Mouse (Mus musculus): ENCODE results near the gene Tsc1.

The Tsc1 gene

GRCm38 (mm10) chr2:28643081-28643480 is 2.1 kb downstream of the Tsc1 start:
- no peak for DNase-seq (ENCODE audit: low spot score in 2 of 2)

- DNase-seq (ENCODE audit: low spot score in 2 of 2) = no peak
Measured at GRCm38 (mm10) chr2:28650526-28650925, 9.5 kb downstream of the Tsc1 start.

GRCm38 (mm10) chr2:28653351-28653750 is 12.3 kb downstream of the Tsc1 start:
- no peak for DNase-seq (ENCODE audit: low spot score in 2 of 2)

- peak in 1 of 2 experiments; percentile 32 for DNase-seq (ENCODE audit: low spot score in 2 of 2)
Measured at GRCm38 (mm10) chr2:28654295-28654694, 13.3 kb downstream of the Tsc1 start.

- no peak for DNase-seq (ENCODE audit: low spot score in 2 of 2)
Measured at GRCm38 (mm10) chr2:28656216-28656615, 15.2 kb downstream of the Tsc1 start.

- no peak for DNase-seq (ENCODE audit: low spot score in 2 of 2)
Measured at GRCm38 (mm10) chr2:28662891-28663290, 21.9 kb downstream of the Tsc1 start.

- DNase-seq (ENCODE audit: low spot score in 2 of 2) = no peak
Measured at GRCm38 (mm10) chr2:28665818-28666217, 24.8 kb downstream of the Tsc1 start.

- DNase-seq (ENCODE audit: low spot score in 2 of 2) = no peak
Measured at GRCm38 (mm10) chr2:28671438-28671837, 30.4 kb downstream of the Tsc1 start.

- no peak for DNase-seq (ENCODE audit: low spot score in 2 of 2)
Measured at GRCm38 (mm10) chr2:28676005-28676404, 35.0 kb downstream of the Tsc1 start.

GRCm38 (mm10) chr2:28680710-28681109 is 39.7 kb downstream of the Tsc1 start:
- DNase-seq (ENCODE audit: low spot score in 2 of 2) = no peak

- DNase-seq (ENCODE audit: low spot score in 2 of 2) = no peak
Measured at GRCm38 (mm10) chr2:28681718-28682117, 40.7 kb downstream of the Tsc1 start.

- no peak for DNase-seq (ENCODE audit: low spot score in 2 of 2)
Measured at GRCm38 (mm10) chr2:28685895-28686294, 44.9 kb downstream of the Tsc1 start.

- peak in 1 of 2 experiments; percentile 24 for DNase-seq (ENCODE audit: low spot score in 2 of 2)
Measured at GRCm38 (mm10) chr2:28688431-28688830, 47.4 kb downstream of the Tsc1 start.

- DNase-seq (ENCODE audit: low spot score in 2 of 2) = no peak
Measured at GRCm38 (mm10) chr2:28692692-28693091, 51.7 kb downstream of the Tsc1 start.

- no peak for DNase-seq (ENCODE audit: low spot score in 2 of 2)
Measured at GRCm38 (mm10) chr2:28698566-28698965, 57.5 kb downstream of the Tsc1 start.

- no peak for DNase-seq (ENCODE audit: low spot score in 2 of 2)
Measured at GRCm38 (mm10) chr2:28699361-28700335, 58.6 kb downstream of the Tsc1 start, which contains the start of the genes Spaca9 and Ak8. Gene Spaca9, minus strand, starts transcription at chr2:28699727. Gene Ak8, plus strand, starts transcription at chr2:28700164.

GRCm38 (mm10) chr2:28701646-28702262 is 60.7 kb downstream of the Tsc1 start:
- no peak for DNase-seq (ENCODE audit: low spot score in 2 of 2)

GRCm38 (mm10) chr2:28706106-28706636 is 65.1 kb downstream of the Tsc1 start:
- no peak for DNase-seq (ENCODE audit: low spot score in 2 of 2)

- DNase-seq (ENCODE audit: low spot score in 2 of 2) = no peak
Measured at GRCm38 (mm10) chr2:28706787-28707186, 65.8 kb downstream of the Tsc1 start.

GRCm38 (mm10) chr2:28713036-28713435 is 72.0 kb downstream of the Tsc1 start:
- DNase-seq (ENCODE audit: low spot score in 2 of 2) = no peak

- no peak for DNase-seq (ENCODE audit: low spot score in 2 of 2)
Measured at GRCm38 (mm10) chr2:28722419-28722818, 81.4 kb downstream of the Tsc1 start.

- no peak for DNase-seq (ENCODE audit: low spot score in 2 of 2)
Measured at GRCm38 (mm10) chr2:28723912-28724311, 82.9 kb downstream of the Tsc1 start.

Measured in thymus, postnatal 10 days (tissue).